Mouse (Mus musculus): Measurements from ENCODE around the gene St8sia1. TPM values are rescaled to one million over a fixed set of nuclear protein-coding genes. Genes with fewer than 3 reads are reported as not detected.

The St8sia1 gene
- polyA plus RNA-seq, 1 experiment from 2014 or later = 2.4 TPM

- DNase-seq (ENCODE audit: low spot score) (no peak), ATAC-seq (replicated peaks; ENCODE audit: low FRiP score) (no peak)
- H3K27me3 ChIP-seq (ENCODE audit: control insufficient read depth, insufficient read depth, low read length) = no peaks in the 10 kb centered on the region
- no peaks in the 10 kb centered on the region for H3K36me3 ChIP-seq (ENCODE audit: control insufficient read depth, insufficient read depth, low read length)
- 0 out of 2 replicates have a peak, but pooled peaks cover 3% of the 10 kb centered on the region for H3K4me1 ChIP-seq (replicated peaks; ENCODE audit: control insufficient read depth, insufficient read depth, low read length)
- H3K4me3 ChIP-seq (ENCODE audit: low read depth, low read length) = no peak overlapping the region
- WGBS = 87% methylated on average over 3 of the region's 3 CpGs
- no peak overlapping the region for H3K27ac ChIP-seq (ENCODE audit: low read depth, low read length)
- no peak overlapping the region for H3K9ac ChIP-seq (ENCODE audit: low read length)
- no peak overlapping the region for H3K4me2 ChIP-seq (ENCODE audit: low read depth, low read length, severe bottlenecking)
- no peaks in the 10 kb centered on the region for H3K9me3 ChIP-seq (ENCODE audit: control insufficient read depth, low read length)
These were observed 132.5 kb downstream of the St8sia1 start for GRCm38 (mm10) chr6:142831706-142832105.

DNA sequence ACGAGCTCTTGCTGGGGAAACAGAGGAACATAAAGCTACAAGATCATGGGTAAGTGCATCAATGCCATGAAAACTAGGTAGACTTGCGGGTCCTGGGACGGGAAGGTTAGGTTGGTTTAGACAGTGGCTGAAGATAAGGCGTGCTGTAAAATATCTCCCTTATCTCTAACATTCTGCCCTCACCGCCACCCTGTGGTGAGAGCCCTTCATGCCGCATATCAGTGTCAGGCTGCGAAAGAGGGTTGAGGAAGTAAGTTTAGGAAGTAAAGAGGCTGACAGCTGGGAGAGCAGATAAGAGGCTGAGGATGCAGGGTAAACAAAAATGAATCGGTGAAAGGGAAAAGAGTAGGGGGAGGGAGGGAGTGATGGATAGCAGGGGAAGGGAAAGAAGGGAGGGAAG lies 133.0 kb downstream of the St8sia1 start:
- ATAC-seq (replicated peaks; ENCODE audit: low FRiP score) (no peak), DNase-seq (ENCODE audit: low spot score) (no peak)
- 62% methylated on average over 8 of the region's 8 CpGs for WGBS
- H3K9me3 ChIP-seq (ENCODE audit: control insufficient read depth, low read length) = no peaks in the 10 kb centered on the region
- H3K9ac ChIP-seq (ENCODE audit: low read length) = no peak overlapping the region
- H3K27me3 ChIP-seq (ENCODE audit: control insufficient read depth, insufficient read depth, low read length) = no peaks in the 10 kb centered on the region
- H3K27ac ChIP-seq (ENCODE audit: low read depth, low read length) = no peak overlapping the region
- 0 out of 2 replicates have a peak, but pooled peaks cover 3% of the 10 kb centered on the region for H3K4me1 ChIP-seq (replicated peaks; ENCODE audit: control insufficient read depth, insufficient read depth, low read length)
- no peaks in the 10 kb centered on the region for H3K36me3 ChIP-seq (ENCODE audit: control insufficient read depth, insufficient read depth, low read length)
- no peak overlapping the region for H3K4me3 ChIP-seq (ENCODE audit: low read depth, low read length)
- H3K4me2 ChIP-seq (ENCODE audit: low read depth, low read length, severe bottlenecking) = no peak overlapping the region

DNA sequence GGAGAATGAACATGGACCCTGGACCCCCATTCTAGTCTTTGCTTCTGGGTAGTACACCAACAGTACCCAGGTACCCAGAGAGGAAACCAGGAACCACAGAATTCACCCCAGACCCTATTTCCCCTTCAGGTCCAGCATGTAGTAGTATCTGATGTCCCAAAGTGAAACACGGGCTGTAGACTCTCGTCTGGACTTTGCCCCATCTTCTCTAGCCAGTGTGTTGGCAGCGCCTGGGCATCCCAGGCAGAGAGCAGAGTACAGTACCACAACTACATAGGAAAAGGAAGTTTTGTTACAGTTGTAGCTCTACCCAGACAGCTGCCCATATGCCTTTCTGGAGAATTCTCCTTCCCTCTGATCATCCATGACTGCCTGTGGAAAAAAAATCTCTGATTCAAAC lies 134.0 kb downstream of the St8sia1 start:
- Histone ChIP-seq H3K9ac (ENCODE audit: low read length) (no peak overlapping the region), H3K27ac (ENCODE audit: low read depth, low read length) (no peak overlapping the region), H3K4me3 (ENCODE audit: low read depth, low read length) (no peak overlapping the region), H3K27me3 (ENCODE audit: control insufficient read depth, insufficient read depth, low read length) (no peaks in the 10 kb centered on the region), H3K9me3 (ENCODE audit: control insufficient read depth, low read length) (no peaks in the 10 kb centered on the region), H3K4me2 (ENCODE audit: low read depth, low read length, severe bottlenecking) (no peak overlapping the region), H3K36me3 (ENCODE audit: control insufficient read depth, insufficient read depth, low read length) (no peaks in the 10 kb centered on the region), H3K4me1 (replicated peaks; ENCODE audit: control insufficient read depth, insufficient read depth, low read length) (no peaks in the 10 kb centered on the region)
- DNase-seq (ENCODE audit: low spot score) (no peak), ATAC-seq (replicated peaks; ENCODE audit: low FRiP score) (no peak)
- WGBS = 95% methylated on average over 3 of the region's 3 CpGs

- no peaks in the 10 kb centered on the region for H3K4me1 ChIP-seq (replicated peaks; ENCODE audit: control insufficient read depth, insufficient read depth, low read length)
- no peak for DNase-seq (ENCODE audit: low spot score)
- no peaks in the 10 kb centered on the region for H3K36me3 ChIP-seq (ENCODE audit: control insufficient read depth, insufficient read depth, low read length)
- H3K9me3 ChIP-seq (ENCODE audit: control insufficient read depth, low read length) = no peaks in the 10 kb centered on the region
- 81% methylated on average over 5 of the region's 5 CpGs for WGBS
- no peak overlapping the region for H3K4me2 ChIP-seq (ENCODE audit: low read depth, low read length, severe bottlenecking)
- H3K9ac ChIP-seq (ENCODE audit: low read length) = no peak overlapping the region
- ATAC-seq (replicated peaks; ENCODE audit: low FRiP score) = no peak
- no peaks in the 10 kb centered on the region for H3K27me3 ChIP-seq (ENCODE audit: control insufficient read depth, insufficient read depth, low read length)
- H3K4me3 ChIP-seq (ENCODE audit: low read depth, low read length) = no peak overlapping the region
- H3K27ac ChIP-seq (ENCODE audit: low read depth, low read length) = no peak overlapping the region
These were observed 138.8 kb downstream of the St8sia1 start for GRCm38 (mm10) chr6:142825449-142825848.

- no peaks in the 10 kb centered on the region for H3K27me3 ChIP-seq (ENCODE audit: control insufficient read depth, insufficient read depth, low read length)
- DNase-seq (ENCODE audit: low spot score) (no peak), ATAC-seq (replicated peaks; ENCODE audit: low FRiP score) (no peak)
- no peak overlapping the region for H3K4me2 ChIP-seq (ENCODE audit: low read depth, low read length, severe bottlenecking)
- no peak overlapping the region for H3K9ac ChIP-seq (ENCODE audit: low read length)
- H3K36me3 ChIP-seq (ENCODE audit: control insufficient read depth, insufficient read depth, low read length) = no peaks in the 10 kb centered on the region
- 87% methylated on average over 5 of the region's 5 CpGs for WGBS
- H3K4me1 ChIP-seq (replicated peaks; ENCODE audit: control insufficient read depth, insufficient read depth, low read length) = no peaks in the 10 kb centered on the region
- H3K4me3 ChIP-seq (ENCODE audit: low read depth, low read length) = no peak overlapping the region
- no peak overlapping the region for H3K27ac ChIP-seq (ENCODE audit: low read depth, low read length)
- H3K9me3 ChIP-seq (ENCODE audit: control insufficient read depth, low read length) = no peaks in the 10 kb centered on the region
These were observed 141.1 kb downstream of the St8sia1 start for GRCm38 (mm10) chr6:142823008-142823787.

GRCm38 (mm10) chr6:142818306-142818705 lies 145.9 kb downstream of the St8sia1 start:
- Histone ChIP-seq H3K4me3 (ENCODE audit: low read depth, low read length) (no peak overlapping the region), H3K27me3 (ENCODE audit: control insufficient read depth, insufficient read depth, low read length) (no peaks in the 10 kb centered on the region), H3K4me1 (replicated peaks; ENCODE audit: control insufficient read depth, insufficient read depth, low read length) (0 out of 2 replicates have a peak, but pooled peaks cover 4% of the 10 kb centered on the region), H3K9me3 (ENCODE audit: control insufficient read depth, low read length) (no peaks in the 10 kb centered on the region), H3K36me3 (ENCODE audit: control insufficient read depth, insufficient read depth, low read length) (no peaks in the 10 kb centered on the region), H3K9ac (ENCODE audit: low read length) (no peak overlapping the region), H3K27ac (ENCODE audit: low read depth, low read length) (no peak overlapping the region), H3K4me2 (ENCODE audit: low read depth, low read length, severe bottlenecking) (no peak overlapping the region)
- ATAC-seq (replicated peaks; ENCODE audit: low FRiP score) = no peak
- DNase-seq (ENCODE audit: low spot score) = no peak
- 94% methylated on average over 10 of the region's 10 CpGs for WGBS

- Histone ChIP-seq H3K27me3 (ENCODE audit: control insufficient read depth, insufficient read depth, low read length) (no peaks in the 10 kb centered on the region), H3K4me2 (ENCODE audit: low read depth, low read length, severe bottlenecking) (no peak overlapping the region), H3K4me3 (ENCODE audit: low read depth, low read length) (no peak overlapping the region), H3K4me1 (replicated peaks; ENCODE audit: control insufficient read depth, insufficient read depth, low read length) (0 out of 2 replicates have a peak, but pooled peaks cover 4% of the 10 kb centered on the region), H3K9ac (ENCODE audit: low read length) (no peak overlapping the region), H3K27ac (ENCODE audit: low read depth, low read length) (no peak overlapping the region), H3K9me3 (ENCODE audit: control insufficient read depth, low read length) (no peaks in the 10 kb centered on the region), H3K36me3 (ENCODE audit: control insufficient read depth, insufficient read depth, low read length) (no peaks in the 10 kb centered on the region)
- no peak; the same call in 1 of the 2 replicates for ATAC-seq (replicated peaks; ENCODE audit: low FRiP score)
- 84% methylated on average over 3 of the region's 3 CpGs for WGBS
- no peak for DNase-seq (ENCODE audit: low spot score)
These were observed 148.7 kb downstream of the St8sia1 start for GRCm38 (mm10) chr6:142815513-142815912.

GRCm38 (mm10) chr6:142814495-142814921 lies 149.7 kb downstream of the St8sia1 start:
- Histone ChIP-seq H3K4me3 (ENCODE audit: low read depth, low read length) (peak overlapping the region; percentile 24), H3K27me3 (ENCODE audit: control insufficient read depth, insufficient read depth, low read length) (no peaks in the 10 kb centered on the region), H3K4me2 (ENCODE audit: low read depth, low read length, severe bottlenecking) (peak overlapping the region; percentile 68), H3K4me1 (replicated peaks; ENCODE audit: control insufficient read depth, insufficient read depth, low read length) (0 out of 2 replicates have a peak, but pooled peaks cover 4% of the 10 kb centered on the region), H3K27ac (ENCODE audit: low read depth, low read length) (no peak overlapping the region), H3K9ac (ENCODE audit: low read length) (peak overlapping the region; percentile 57; the same call in 1 of the 2 replicates), H3K9me3 (ENCODE audit: control insufficient read depth, low read length) (no peaks in the 10 kb centered on the region), H3K36me3 (ENCODE audit: control insufficient read depth, insufficient read depth, low read length) (no peaks in the 10 kb centered on the region)
- ATAC-seq (replicated peaks; ENCODE audit: low FRiP score) = peak; percentile 47
- WGBS = 6% methylated on average over 15 of the region's 15 CpGs
- peak; percentile 92 for DNase-seq (ENCODE audit: low spot score)

GRCm38 (mm10) chr6:142814011-142814410 lies 150.2 kb downstream of the St8sia1 start:
- ATAC-seq (replicated peaks; ENCODE audit: low FRiP score) = no peak

More at GRCm38 (mm10) chr6:142814011-142814410, 150.2 kb downstream of the St8sia1 start:
- Histone ChIP-seq H3K4me2 (ENCODE audit: low read depth, low read length, severe bottlenecking) (peak overlapping the region; percentile 68; the same call in 1 of the 2 replicates), H3K27me3 (ENCODE audit: control insufficient read depth, insufficient read depth, low read length) (no peaks in the 10 kb centered on the region), H3K4me1 (replicated peaks; ENCODE audit: control insufficient read depth, insufficient read depth, low read length) (0 out of 2 replicates have a peak, but pooled peaks cover 4% of the 10 kb centered on the region), H3K9ac (ENCODE audit: low read length) (no peak overlapping the region; the same call in 1 of the 2 replicates), H3K4me3 (ENCODE audit: low read depth, low read length) (no peak overlapping the region), H3K27ac (ENCODE audit: low read depth, low read length) (no peak overlapping the region), H3K36me3 (ENCODE audit: control insufficient read depth, insufficient read depth, low read length) (no peaks in the 10 kb centered on the region), H3K9me3 (ENCODE audit: control insufficient read depth, low read length) (no peaks in the 10 kb centered on the region)
- WGBS = 61% methylated on average over 10 of the region's 10 CpGs
- peak; percentile 44 for DNase-seq (ENCODE audit: low spot score)

All from forebrain, embryonic 11.5 days (tissue).